Mouse (Mus musculus): Measurements from ENCODE around the gene Ppef2. TPM values are rescaled to one million over a fixed set of nuclear protein-coding genes. Genes with fewer than 3 reads are reported as not detected.

Gene Ppef2
- 0.18 TPM in 1 of 2 replicates, not detected in the other for polyA plus RNA-seq (2012; ENCODE audit: low replicate concordance)

DNA sequence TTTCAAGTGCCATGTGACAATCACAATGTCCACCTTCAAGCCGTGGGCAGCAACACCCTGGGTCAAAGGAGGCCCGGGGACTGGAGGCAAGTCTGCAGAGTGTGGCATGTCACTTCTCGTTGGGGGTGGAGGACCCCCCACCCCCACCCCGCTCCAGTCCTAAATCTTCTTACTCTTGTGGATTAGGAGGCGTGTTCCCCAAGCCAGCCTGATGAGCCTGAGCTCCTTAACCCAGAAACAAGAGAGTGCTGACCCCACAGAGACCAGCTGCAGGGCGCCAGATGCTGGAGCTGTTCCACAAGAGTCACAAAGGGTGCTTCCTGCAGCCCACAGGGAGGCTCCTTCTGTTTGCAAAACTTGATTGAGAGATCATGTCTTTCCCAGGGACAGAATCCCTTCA, at the start of gene Ppef2:
Ppef2 (minus strand) TSS at position 61 of the 400 bp plus-strand sequence.

DNA sequence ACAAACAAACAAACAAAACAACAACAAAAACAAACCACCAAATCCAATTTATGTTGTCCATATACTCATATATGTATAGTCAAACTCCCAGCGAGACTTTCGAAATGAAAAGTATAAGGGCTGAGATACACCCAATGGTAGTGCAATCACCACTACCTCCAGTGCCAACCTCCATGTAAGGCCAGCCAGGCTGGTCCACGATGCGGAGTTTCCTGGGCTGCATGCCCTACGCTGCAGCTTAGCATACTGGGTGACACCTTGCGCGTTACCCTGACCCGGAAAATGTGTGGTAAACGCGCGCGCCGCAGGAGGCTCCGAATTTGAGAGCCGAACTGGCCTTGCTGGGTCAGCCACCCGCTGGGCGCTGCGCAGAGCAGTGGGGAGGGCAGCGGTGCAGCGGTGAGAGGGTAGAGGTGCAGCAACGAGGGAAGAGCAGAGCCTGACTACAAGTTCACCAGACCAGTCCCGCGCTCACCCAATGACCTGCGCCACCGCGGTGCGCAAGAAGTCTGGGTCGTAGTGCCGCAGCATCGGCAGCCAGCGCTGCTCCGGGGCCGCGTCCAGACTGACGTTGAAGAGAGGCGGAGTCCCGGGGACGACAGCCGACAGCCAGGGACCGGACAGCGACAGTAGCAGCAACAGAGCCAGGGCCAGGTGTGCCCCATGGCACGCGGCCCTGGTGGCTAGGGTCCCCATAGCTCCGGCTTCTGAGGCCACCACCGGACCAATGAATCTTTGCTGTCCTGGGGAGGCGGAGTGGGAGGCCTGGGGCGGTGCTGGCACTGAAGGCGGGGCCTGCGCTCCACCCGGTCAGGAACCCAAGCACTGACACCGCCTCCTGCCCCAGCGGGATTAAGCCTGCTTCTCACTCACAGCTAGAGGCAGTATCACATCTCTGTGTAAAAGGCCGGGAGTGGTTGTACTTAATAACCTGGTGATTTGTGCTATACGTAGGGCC, 21.6 kb upstream of the Ppef2 start, which contains the start of gene Naaa:
Naaa (minus strand) TSS at position 734 of the 958 bp plus-strand sequence.

DNA sequence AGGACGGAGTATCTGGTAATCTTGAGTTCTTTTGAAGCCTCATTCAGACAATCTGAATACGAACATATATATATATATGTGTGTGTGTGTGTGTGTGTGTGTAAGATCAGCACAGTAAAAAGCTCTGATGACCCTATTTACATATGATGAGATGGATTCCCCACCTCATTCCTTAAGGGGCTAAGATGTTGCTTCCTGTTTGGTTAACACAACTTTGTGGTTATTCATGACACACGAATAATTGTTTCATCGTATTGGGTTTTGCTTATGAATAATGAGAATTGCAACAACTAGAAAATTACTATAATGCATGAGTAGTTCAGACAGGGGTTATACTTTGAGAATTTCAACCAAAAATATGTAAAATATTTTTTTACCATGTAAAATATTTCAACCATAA, 40.8 kb downstream of the Ppef2 start, which contains the start of gene U90926:
U90926 (minus strand) TSS at position 101 of the 400 bp plus-strand sequence.

Other genes starting within 250 kb of the Ppef2 start
- 0.13 and 0.58 TPM in 2 replicates for gene Cdkl2, start 212.4 kb downstream of the Ppef2 start, polyA plus RNA-seq (2012; ENCODE audit: low replicate concordance)
- 16.5 and 19.7 TPM in 2 replicates for gene G3bp2, start 172.6 kb downstream of the Ppef2 start, polyA plus RNA-seq (2012; ENCODE audit: low replicate concordance)
- gene Uso1, start 118.3 kb downstream of the Ppef2 start, polyA plus RNA-seq (2012; ENCODE audit: low replicate concordance): 6.1 and 37.8 TPM in 2 replicates
- gene U90926, start 40.9 kb downstream of the Ppef2 start, polyA plus RNA-seq (2012; ENCODE audit: low replicate concordance): not detected in 2 replicates
- 43.7 and 90.0 TPM in 2 replicates for gene Naaa, start 21.9 kb upstream of the Ppef2 start, polyA plus RNA-seq (2012; ENCODE audit: low replicate concordance)
- gene Sdad1, start 54.2 kb upstream of the Ppef2 start, polyA plus RNA-seq (2012; ENCODE audit: low replicate concordance): 25.8 and 35.6 TPM in 2 replicates
- 1.4 and 4.7 TPM in 2 replicates for gene Cxcl9, start 71.8 kb upstream of the Ppef2 start, polyA plus RNA-seq (2012; ENCODE audit: low replicate concordance)
- 0.28 TPM in 1 of 2 replicates, not detected in the other for gene Art3, start 75.5 kb upstream of the Ppef2 start, polyA plus RNA-seq (2012; ENCODE audit: low replicate concordance)
- gene Cxcl10, start 92.6 kb upstream of the Ppef2 start, polyA plus RNA-seq (2012; ENCODE audit: low replicate concordance): 0.81 TPM in 1 of 2 replicates, not detected in the other
- gene Nup54, start 178.9 kb upstream of the Ppef2 start, polyA plus RNA-seq (2012; ENCODE audit: low replicate concordance): 3.6 and 9.4 TPM in 2 replicates